Mouse (Mus musculus): ENCODE measurements around the gene Fam189a2. TPM values are rescaled to one million over a fixed set of nuclear protein-coding genes. Genes with fewer than 3 reads are reported as not detected.

Gene Fam189a2
- polyA plus RNA-seq, 1 experiment from 2014 or later, result 1.2 TPM

DNA sequence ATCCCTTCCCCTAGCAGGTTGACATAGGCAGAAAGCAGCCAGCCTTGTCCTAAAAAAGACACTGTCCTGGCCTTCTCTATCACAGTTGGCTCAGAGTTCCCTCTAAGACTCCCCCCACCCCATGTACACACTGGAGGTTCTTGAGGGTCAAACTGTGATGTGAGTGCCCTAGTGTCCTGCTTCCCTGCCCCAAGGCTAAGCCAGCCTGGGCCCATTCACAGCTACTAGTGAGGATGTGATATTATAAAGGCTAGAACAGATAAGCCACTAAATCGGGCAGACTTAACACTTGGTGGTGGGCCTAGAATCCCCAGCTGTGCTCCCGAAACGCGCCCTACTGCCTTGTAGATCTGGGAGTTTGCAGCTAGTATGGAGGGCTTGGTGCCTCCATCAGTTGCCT, 84.1 kb downstream of the Fam189a2 start:
- Histone ChIP-seq H3K27ac (ENCODE audit: low read depth) (no peak overlapping the region), H3K4me1 (ENCODE audit: insufficient read depth) (no peaks in the 10 kb centered on the region), H3K36me3 (ENCODE audit: insufficient read depth) (no peaks in the 10 kb centered on the region), H3K9me3 (ENCODE audit: low read depth, low read length) (no peaks in the 10 kb centered on the region), H3K27me3 (ENCODE audit: insufficient read depth, low read length) (no peaks in the 10 kb centered on the region), H3K9ac (no peak overlapping the region), H3K4me2 (no peak overlapping the region), H3K4me3 (ENCODE audit: low read depth, low read length) (no peak overlapping the region)
- WGBS, result 68% methylated on average over 4 of the region's 4 CpGs
- ATAC-seq (ENCODE audit: insufficient read depth) (no peak), DNase-seq (no peak)
- no peak for TF ChIP-seq CTCF (IDR thresholded peaks at IDR 0.05; ENCODE audit: low read depth)

DNA sequence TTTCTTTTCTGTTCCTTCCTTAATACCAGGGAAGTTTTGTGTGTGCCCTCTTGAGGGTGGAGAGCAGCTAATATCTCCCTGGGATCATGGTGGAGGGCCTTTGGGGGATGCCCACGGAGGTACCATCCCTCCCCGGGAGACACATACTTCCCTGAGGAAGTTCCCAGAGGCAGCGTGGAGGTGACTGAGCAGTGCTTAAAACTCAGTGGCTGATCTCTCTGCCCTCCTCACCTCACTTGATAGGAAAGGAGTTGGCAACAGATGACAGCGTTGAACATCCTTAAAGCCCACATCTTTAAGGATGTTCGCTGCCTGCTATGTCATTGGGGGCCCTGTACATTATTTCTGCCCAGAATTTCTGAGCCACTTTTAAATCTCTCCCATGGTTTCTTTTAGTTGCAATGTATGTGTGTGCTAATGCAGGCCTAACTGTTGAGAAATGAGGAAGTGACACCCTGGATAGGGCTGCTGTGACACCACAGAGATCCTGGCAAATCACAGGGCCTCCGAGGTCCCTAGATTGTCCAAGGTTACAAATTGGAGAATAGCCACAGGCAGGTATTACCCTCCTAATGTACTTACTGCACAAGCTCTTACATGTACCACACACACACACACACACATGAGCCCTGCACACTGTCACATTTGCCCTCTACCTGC, 84.7 kb downstream of the Fam189a2 start:
- no peak for ATAC-seq (ENCODE audit: insufficient read depth)

DNA sequence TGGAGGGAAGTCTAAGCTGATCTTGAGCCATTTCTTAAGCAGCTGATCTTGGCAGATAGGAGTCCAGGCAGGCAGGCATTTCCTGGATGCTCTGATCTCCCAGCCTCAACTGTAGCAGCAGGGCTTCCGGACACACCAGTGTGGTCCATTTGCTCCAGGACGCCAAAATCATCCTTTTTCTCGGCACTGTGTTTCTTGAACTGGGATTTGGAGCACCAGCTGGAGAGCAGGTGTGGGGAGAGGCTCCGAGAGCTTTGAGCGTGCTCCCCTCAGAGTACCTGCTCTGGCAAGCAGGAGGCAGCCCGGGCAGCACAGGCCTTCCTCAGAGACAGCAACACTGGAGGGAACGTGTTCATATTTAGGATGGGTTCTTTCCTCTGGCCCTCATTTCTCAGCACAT, 87.9 kb downstream of the Fam189a2 start:
- DNase-seq, result no peak
- WGBS, result 86% methylated on average over 7 of the region's 7 CpGs

More for the DNA sequence above, 84.7 kb downstream of the Fam189a2 start:
- no peak overlapping the region for H3K4me3 ChIP-seq (ENCODE audit: low read depth, low read length)
- H3K36me3 ChIP-seq (ENCODE audit: insufficient read depth), result no peaks in the 10 kb centered on the region
- DNase-seq, result no peak
- WGBS, result 82% methylated on average over 6 of the region's 6 CpGs
- H3K9me3 ChIP-seq (ENCODE audit: low read depth, low read length), result no peaks in the 10 kb centered on the region
- H3K4me2 ChIP-seq, result no peak overlapping the region
- H3K9ac ChIP-seq, result no peak overlapping the region
- no peak for TF ChIP-seq CTCF (IDR thresholded peaks at IDR 0.05; ENCODE audit: low read depth)
- no peaks in the 10 kb centered on the region for H3K27me3 ChIP-seq (ENCODE audit: insufficient read depth, low read length)
- no peaks in the 10 kb centered on the region for H3K4me1 ChIP-seq (ENCODE audit: insufficient read depth)
- H3K27ac ChIP-seq (ENCODE audit: low read depth), result no peak overlapping the region

DNA sequence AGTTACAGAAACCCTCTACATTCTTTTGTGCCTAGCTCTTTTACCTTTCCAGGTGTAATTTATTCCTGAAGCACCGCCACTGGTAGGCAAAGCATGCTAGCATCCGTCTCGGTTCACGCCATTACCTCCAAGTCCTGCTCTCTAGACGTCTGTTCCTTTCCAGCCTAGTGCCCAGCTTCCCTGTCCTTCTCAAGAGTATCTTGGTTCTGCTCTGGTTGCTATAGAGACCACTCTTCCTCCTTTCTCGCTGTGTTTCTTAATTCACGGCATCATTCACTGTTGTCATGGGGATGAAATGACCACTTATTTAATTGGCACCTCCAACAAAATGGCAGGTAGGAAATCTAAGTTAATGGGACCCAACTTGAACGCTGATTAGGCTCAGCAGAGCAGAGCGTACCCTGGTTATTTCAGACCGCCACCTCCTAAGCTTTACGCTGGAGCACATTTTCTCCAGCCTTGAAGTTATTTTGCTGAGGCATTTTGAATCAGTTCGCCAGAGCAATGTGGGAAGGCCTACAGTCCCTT, 89.3 kb downstream of the Fam189a2 start:
- no peak for TF ChIP-seq CTCF (IDR thresholded peaks at IDR 0.05; ENCODE audit: low read depth)
- ATAC-seq (ENCODE audit: insufficient read depth), result no peak

More for the DNA sequence above, 87.9 kb downstream of the Fam189a2 start:
- no peak for ATAC-seq (ENCODE audit: insufficient read depth)
- Histone ChIP-seq H3K27me3 (ENCODE audit: insufficient read depth, low read length) (no peaks in the 10 kb centered on the region), H3K9ac (no peak overlapping the region), H3K36me3 (ENCODE audit: insufficient read depth) (no peaks in the 10 kb centered on the region), H3K27ac (ENCODE audit: low read depth) (no peak overlapping the region), H3K9me3 (ENCODE audit: low read depth, low read length) (no peaks in the 10 kb centered on the region), H3K4me2 (no peak overlapping the region), H3K4me1 (ENCODE audit: insufficient read depth) (no peaks in the 10 kb centered on the region), H3K4me3 (ENCODE audit: low read depth, low read length) (no peak overlapping the region)
- no peak for TF ChIP-seq CTCF (IDR thresholded peaks at IDR 0.05; ENCODE audit: low read depth)

DNA sequence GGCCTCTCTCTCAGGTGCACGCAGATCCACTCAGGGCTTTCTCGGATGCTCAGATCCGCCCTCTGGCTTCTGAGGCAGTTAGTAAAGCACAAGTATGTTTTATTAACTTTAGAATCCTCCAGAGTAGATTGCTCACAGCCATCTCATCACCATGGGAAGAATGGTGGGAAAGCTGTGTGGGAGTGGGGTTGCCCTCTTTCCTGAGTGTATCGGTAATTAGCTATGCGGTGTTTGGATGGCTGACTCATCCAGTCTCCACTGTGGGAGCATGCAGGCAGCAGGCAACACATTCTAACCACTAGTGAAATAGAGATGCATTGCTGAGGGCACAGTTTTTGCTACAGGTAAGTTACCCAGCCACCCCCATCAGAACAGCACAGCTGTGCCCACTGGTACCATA, 100.0 kb downstream of the Fam189a2 start:
- H3K4me2 ChIP-seq, result no peak overlapping the region
- DNase-seq (no peak), ATAC-seq (ENCODE audit: insufficient read depth) (no peak)
- no peak overlapping the region for H3K27ac ChIP-seq (ENCODE audit: low read depth)
- no peaks in the 10 kb centered on the region for H3K27me3 ChIP-seq (ENCODE audit: insufficient read depth, low read length)
- no peaks in the 10 kb centered on the region for H3K36me3 ChIP-seq (ENCODE audit: insufficient read depth)
- H3K4me1 ChIP-seq (ENCODE audit: insufficient read depth), result no peaks in the 10 kb centered on the region
- no peak overlapping the region for H3K4me3 ChIP-seq (ENCODE audit: low read depth, low read length)
- WGBS, result 87% methylated on average over 5 of the region's 5 CpGs
- H3K9ac ChIP-seq, result no peak overlapping the region
- H3K9me3 ChIP-seq (ENCODE audit: low read depth, low read length), result peaks cover 8% of the 10 kb centered on the region; the same call in 1 of the 2 replicates
- no peak for TF ChIP-seq CTCF (IDR thresholded peaks at IDR 0.05; ENCODE audit: low read depth)

More for the DNA sequence above, 89.3 kb downstream of the Fam189a2 start:
- H3K36me3 ChIP-seq (ENCODE audit: insufficient read depth), result no peaks in the 10 kb centered on the region
- H3K27me3 ChIP-seq (ENCODE audit: insufficient read depth, low read length), result no peaks in the 10 kb centered on the region
- no peaks in the 10 kb centered on the region for H3K4me1 ChIP-seq (ENCODE audit: insufficient read depth)
- H3K4me3 ChIP-seq (ENCODE audit: low read depth, low read length), result no peak overlapping the region
- H3K9ac ChIP-seq, result no peak overlapping the region
- no peak overlapping the region for H3K4me2 ChIP-seq
- H3K9me3 ChIP-seq (ENCODE audit: low read depth, low read length), result no peaks in the 10 kb centered on the region
- no peak for DNase-seq
- WGBS, result 80% methylated on average over 12 of the region's 12 CpGs
- no peak overlapping the region for H3K27ac ChIP-seq (ENCODE audit: low read depth)

DNA sequence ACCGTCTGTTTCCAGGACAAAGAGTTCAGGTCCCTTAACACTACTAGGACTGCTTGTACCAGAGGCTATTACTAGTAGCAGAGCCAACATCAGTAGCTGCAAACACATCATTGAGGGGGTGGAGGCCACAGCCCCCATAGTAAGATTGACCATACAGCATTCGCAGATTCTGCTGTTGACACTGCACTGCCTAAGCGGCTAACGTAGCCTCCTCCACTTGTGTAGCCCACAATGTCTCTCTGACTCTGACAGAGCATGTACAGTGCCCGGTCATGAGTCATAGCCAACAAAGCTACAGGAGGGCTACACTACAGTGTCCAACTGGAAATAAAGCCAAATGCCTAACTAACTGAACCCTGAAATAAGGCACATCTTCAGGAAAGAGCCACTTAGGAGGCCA, 105.3 kb downstream of the Fam189a2 start:
- Histone ChIP-seq H3K27me3 (ENCODE audit: insufficient read depth, low read length) (no peaks in the 10 kb centered on the region), H3K9me3 (ENCODE audit: low read depth, low read length) (no peaks in the 10 kb centered on the region), H3K4me2 (no peak overlapping the region), H3K27ac (ENCODE audit: low read depth) (no peak overlapping the region), H3K36me3 (ENCODE audit: insufficient read depth) (no peaks in the 10 kb centered on the region), H3K4me3 (ENCODE audit: low read depth, low read length) (no peak overlapping the region), H3K9ac (no peak overlapping the region), H3K4me1 (ENCODE audit: insufficient read depth) (peaks cover 4% of the 10 kb centered on the region; the same call in 1 of the 2 replicates)
- DNase-seq (no peak), ATAC-seq (ENCODE audit: insufficient read depth) (no peak)
- 91% methylated on average over 5 of the region's 5 CpGs for WGBS
- TF ChIP-seq CTCF (IDR thresholded peaks at IDR 0.05; ENCODE audit: low read depth), result no peak

DNA sequence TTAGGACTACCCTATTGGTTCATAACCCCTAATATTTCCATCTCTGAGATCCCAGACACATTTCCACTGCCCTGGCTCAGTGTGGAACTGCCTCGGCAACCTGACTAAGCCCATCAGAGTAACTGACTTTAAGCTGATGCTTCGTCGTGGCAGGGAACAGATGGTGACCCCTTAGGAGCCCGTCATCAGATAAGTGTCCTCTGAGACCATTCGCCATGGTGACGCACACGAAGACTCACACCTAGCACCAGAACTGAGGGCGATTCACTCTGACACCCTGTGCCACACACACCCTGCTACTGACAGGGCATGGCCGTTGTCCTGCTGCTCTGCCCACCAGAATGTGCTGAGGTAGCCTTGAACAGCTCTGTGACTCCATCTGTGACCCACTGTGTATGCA, 106.0 kb downstream of the Fam189a2 start:
- Histone ChIP-seq H3K4me3 (ENCODE audit: low read depth, low read length) (no peak overlapping the region), H3K9me3 (ENCODE audit: low read depth, low read length) (no peaks in the 10 kb centered on the region), H3K36me3 (ENCODE audit: insufficient read depth) (no peaks in the 10 kb centered on the region), H3K4me2 (no peak overlapping the region), H3K27me3 (ENCODE audit: insufficient read depth, low read length) (no peaks in the 10 kb centered on the region), H3K27ac (ENCODE audit: low read depth) (no peak overlapping the region), H3K4me1 (ENCODE audit: insufficient read depth) (peaks cover 4% of the 10 kb centered on the region; the same call in 1 of the 2 replicates), H3K9ac (no peak overlapping the region)
- no peak for DNase-seq
- ATAC-seq (ENCODE audit: insufficient read depth), result no peak
- WGBS, result 65% methylated on average over 9 of the region's 9 CpGs
- no peak for TF ChIP-seq CTCF (IDR thresholded peaks at IDR 0.05; ENCODE audit: low read depth)
